Mouse (Mus musculus) heart, embryonic 16.5 days (tissue): ENCODE data around the gene Isyna1. TPM values are rescaled to one million over a fixed set of nuclear protein-coding genes. Genes with fewer than 3 reads are reported as not detected.

ENCODE experiments used
- ATAC-seq: fragments of 200-750 bp; cut with Nextera tagmentation; replicated peaks from 2 replicates; pipeline ENCODE4 v1.8.0; 2017; ENCODE audit warnings: moderate number of reproducible peaks; ENCODE audit not compliant: insufficient read depth, low FRiP score; ENCODE audit errors: extremely low read depth
- H3K27ac ChIP-seq: fragments of 300-500 bp; sonication (generic); 2 replicates; pipeline ENCODE4 v1.5.1; 2014; ENCODE audit warnings: mild to moderate bottlenecking, low read length, control low read depth, moderate library complexity
- H3K27me3 ChIP-seq: fragments of 300-500 bp; sonication (generic); 2 replicates; pipeline ENCODE4 v1.6.1; 2014; ENCODE audit warnings: low read length, mixed read lengths; ENCODE audit not compliant: control insufficient read depth, insufficient read depth
- H3K36me3 ChIP-seq: fragments of 300-500 bp; sonication (generic); 2 replicates; pipeline ENCODE4 v1.6.1; 2014; ENCODE audit not compliant: control insufficient read depth, insufficient read depth
- H3K4me1 ChIP-seq: fragments of 300-500 bp; sonication (generic); 2 replicates; pipeline ENCODE4 v1.6.1; 2014; ENCODE audit warnings: low read length, mixed read lengths; ENCODE audit not compliant: control insufficient read depth, insufficient read depth
- H3K4me2 ChIP-seq: fragments of 300-500 bp; sonication (generic); 2 replicates; pipeline ENCODE4 v1.6.1; 2014; ENCODE audit warnings: low read depth, mild to moderate bottlenecking, control low read depth, low read length
- H3K4me3 ChIP-seq: fragments of 300-500 bp; sonication (generic); 2 replicates; pipeline ENCODE4 v1.5.1; 2014; ENCODE audit warnings: mild to moderate bottlenecking, control low read depth, low read length
- H3K9ac ChIP-seq: fragments of 300-500 bp; sonication (generic); 2 replicates; pipeline ENCODE4 v1.6.1; 2014; ENCODE audit warnings: low read length, control low read depth
- H3K9me3 ChIP-seq: fragments of 300-500 bp; sonication (generic); replicated peaks from 2 replicates; pipeline ENCODE4 v1.6.1; 2016; ENCODE audit warnings: low read length; ENCODE audit not compliant: control insufficient read depth
- whole genome bisulfite sequencing: fragments of 180-500 bp; shearing (Covaris S2); extraction: QIAGEN DNeasy Blood & Tissue Kit; methylation state at CpG from one replicate; pipeline ENCODE4 v1.1.7; 2014; 5-methylcytosine and 5-hydroxymethylcytosine counted together
- polyA plus RNA-seq: library from polyadenylated mRNA; unstranded; fragments of >200 nt; fragmentation: Nextera tagmentation; extraction: Ambion mirVana; gene quantifications from 2 replicates; pipeline ENCODE4 v1.2.1, GENCODE M21; 2015

Gene Isyna1
- polyA plus RNA-seq, 1 experiment from 2014 or later: 111 TPM

GRCm38 (mm10) chr8:70565561-70565960 lies 28.6 kb upstream of the Isyna1 start:
- Histone ChIP-seq H3K27ac (peak overlapping the region; percentile 58), H3K9ac (no peak overlapping the region), H3K9me3 (no peaks in the 10 kb centered on the region), H3K36me3 (no peaks in the 10 kb centered on the region), H3K27me3 (no peaks in the 10 kb centered on the region), H3K4me1 (peaks cover 58% of the 10 kb centered on the region), H3K4me3 (no peak overlapping the region), H3K4me2 (no peak overlapping the region)
- WGBS: 30% methylated on average over 3 of the region's 3 CpGs
- peak; percentile 59 for ATAC-seq

GRCm38 (mm10) chr8:70570360-70570759 lies 23.8 kb upstream of the Isyna1 start:
- Histone ChIP-seq H3K9me3 (no peaks in the 10 kb centered on the region), H3K4me2 (no peak overlapping the region), H3K36me3 (peaks cover 11% of the 10 kb centered on the region; the same call in 1 of the 2 replicates), H3K27ac (peak overlapping the region; percentile 79), H3K27me3 (no peaks in the 10 kb centered on the region), H3K4me3 (no peak overlapping the region), H3K4me1 (peaks cover 41% of the 10 kb centered on the region), H3K9ac (no peak overlapping the region)
- no peak for ATAC-seq

GRCm38 (mm10) chr8:70570990-70571389 lies 23.2 kb upstream of the Isyna1 start:
- Histone ChIP-seq H3K36me3 (peaks cover 12% of the 10 kb centered on the region; the same call in 1 of the 2 replicates), H3K9ac (peak overlapping the region; percentile 58; the same call in 1 of the 2 replicates), H3K4me3 (no peak overlapping the region), H3K9me3 (no peaks in the 10 kb centered on the region), H3K4me1 (peaks cover 35% of the 10 kb centered on the region), H3K27ac (peak overlapping the region; percentile 79), H3K27me3 (no peaks in the 10 kb centered on the region), H3K4me2 (no peak overlapping the region)
- WGBS: 45% methylated on average over 6 of the region's 6 CpGs
- peak; percentile 68 for ATAC-seq

GRCm38 (mm10) chr8:70574302-70574701 lies 19.9 kb upstream of the Isyna1 start:
- ATAC-seq: no peak
- H3K27ac ChIP-seq: peak overlapping the region; percentile 21; the same call in 1 of the 2 replicates

GRCm38 (mm10) chr8:70574915-70575314 lies 19.3 kb upstream of the Isyna1 start:
- Histone ChIP-seq H3K27ac (peak overlapping the region; percentile 23), H3K4me1 (peaks cover 29% of the 10 kb centered on the region)
- 0 out of 2 replicates have a peak, but pooled peaks have one; percentile 50 for ATAC-seq

More at GRCm38 (mm10) chr8:70574302-70574701, 19.9 kb upstream of the Isyna1 start:
- Histone ChIP-seq H3K9me3 (no peaks in the 10 kb centered on the region), H3K4me1 (peaks cover 32% of the 10 kb centered on the region), H3K4me3 (no peak overlapping the region), H3K27me3 (no peaks in the 10 kb centered on the region), H3K36me3 (peaks cover 16% of the 10 kb centered on the region), H3K4me2 (no peak overlapping the region), H3K9ac (no peak overlapping the region)

GRCm38 (mm10) chr8:70577207-70577606 lies 17.0 kb upstream of the Isyna1 start:
- H3K36me3 ChIP-seq: peaks cover 26% of the 10 kb centered on the region
- no peak for ATAC-seq
- WGBS: 90% methylated on average over 3 of the region's 3 CpGs

More at GRCm38 (mm10) chr8:70574915-70575314, 19.3 kb upstream of the Isyna1 start:
- Histone ChIP-seq H3K9me3 (no peaks in the 10 kb centered on the region), H3K9ac (no peak overlapping the region), H3K4me2 (no peak overlapping the region), H3K36me3 (peaks cover 17% of the 10 kb centered on the region), H3K4me3 (no peak overlapping the region), H3K27me3 (no peaks in the 10 kb centered on the region)
- 40% methylated on average over 4 of the region's 4 CpGs for WGBS

GRCm38 (mm10) chr8:70583476-70584387 lies 10.4 kb upstream of the Isyna1 start:
- 87% methylated on average over 18 of the region's 18 CpGs for WGBS
- Histone ChIP-seq H3K27ac (no peak overlapping the region), H3K4me1 (peaks cover 3% of the 10 kb centered on the region; the same call in 1 of the 2 replicates), H3K9ac (no peak overlapping the region), H3K4me2 (no peak overlapping the region), H3K36me3 (peaks cover 30% of the 10 kb centered on the region), H3K4me3 (no peak overlapping the region), H3K9me3 (no peaks in the 10 kb centered on the region), H3K27me3 (no peaks in the 10 kb centered on the region)
- ATAC-seq: no peak

More at GRCm38 (mm10) chr8:70577207-70577606, 17.0 kb upstream of the Isyna1 start:
- Histone ChIP-seq H3K4me2 (no peak overlapping the region), H3K27ac (no peak overlapping the region), H3K9me3 (no peaks in the 10 kb centered on the region), H3K9ac (no peak overlapping the region), H3K4me1 (peaks cover 12% of the 10 kb centered on the region), H3K27me3 (no peaks in the 10 kb centered on the region), H3K4me3 (no peak overlapping the region)

- 87% methylated on average over 9 of the region's 9 CpGs for WGBS
- no peak overlapping the region for H3K9ac ChIP-seq
- no peak for ATAC-seq
Measured at GRCm38 (mm10) chr8:70584606-70585257, 9.4 kb upstream of the Isyna1 start.

GRCm38 (mm10) chr8:70585258-70585652 lies 8.9 kb upstream of the Isyna1 start:
- ATAC-seq: peak; percentile 65
- Histone ChIP-seq H3K9me3 (no peaks in the 10 kb centered on the region), H3K4me2 (no peak overlapping the region), H3K9ac (no peak overlapping the region), H3K36me3 (peaks cover 27% of the 10 kb centered on the region), H3K4me1 (peaks cover 3% of the 10 kb centered on the region; the same call in 1 of the 2 replicates), H3K4me3 (no peak overlapping the region), H3K27ac (no peak overlapping the region), H3K27me3 (no peaks in the 10 kb centered on the region)
- WGBS: 40% methylated on average over 7 of the region's 7 CpGs

More at GRCm38 (mm10) chr8:70584606-70585257, 9.4 kb upstream of the Isyna1 start:
- peaks cover 28% of the 10 kb centered on the region for H3K36me3 ChIP-seq
- H3K27ac ChIP-seq: no peak overlapping the region
- no peaks in the 10 kb centered on the region for H3K9me3 ChIP-seq
- H3K4me2 ChIP-seq: no peak overlapping the region
- peaks cover 3% of the 10 kb centered on the region; the same call in 1 of the 2 replicates for H3K4me1 ChIP-seq
- no peak overlapping the region for H3K4me3 ChIP-seq
- no peaks in the 10 kb centered on the region for H3K27me3 ChIP-seq
